Mouse (Mus musculus) G1E (cell line): ENCODE results near the gene 1110008L16Rik. TPM values are rescaled to one million over a fixed set of nuclear protein-coding genes. Genes with fewer than 3 reads are reported as not detected.
"Not testable (repeated sequence)": the region's sequence is repeated elsewhere in the genome, so short reads cannot be mapped to it uniquely, and the experiment has no call there.

ENCODE experiments used
- ATAC-seq: 2 replicates; pipeline ENCODE4 v1.8.0; 2016; ENCODE audit warnings: mild to moderate bottlenecking; ENCODE audit not compliant: insufficient number of reproducible peaks, poor library complexity, low FRiP score, severe bottlenecking; ENCODE audit errors: extremely low read depth
- DNase-seq: peaks from one replicate; pipeline ENCODE4 v3.0.0; 2012; ENCODE audit warnings: low spot score
- H3K27me3 ChIP-seq: 2 replicates; pipeline ENCODE4 v1.6.1; 2012; ENCODE audit warnings: mild to moderate bottlenecking, low read length, inconsistent platforms; ENCODE audit not compliant: insufficient read depth
- H3K36me3 ChIP-seq: replicated peaks from 2 replicates; pipeline ENCODE3; 2012; ENCODE audit warnings: mild to moderate bottlenecking, inconsistent platforms
- H3K4me1 ChIP-seq: 2 replicates; pipeline ENCODE4 v1.6.1; 2012; ENCODE audit warnings: low read depth, low read length, inconsistent platforms, mixed read lengths; ENCODE audit not compliant: insufficient read depth
- H3K4me3 ChIP-seq: 2 replicates; pipeline ENCODE4 v1.5.1; 2012; ENCODE audit warnings: low read depth, mild to moderate bottlenecking, inconsistent platforms, low read length, moderate library complexity, mixed read lengths
- H3K9me3 ChIP-seq: replicated peaks from 2 replicates; pipeline ENCODE4 v1.6.1; 2012; ENCODE audit warnings: inconsistent platforms
- CTCF ChIP-seq: IDR thresholded peaks from 2 replicates; pipeline ENCODE4 v1.5.1; 2012; ENCODE audit warnings: low read depth, low read length, inconsistent platforms, mixed read lengths
- GATA1 ChIP-seq: IDR thresholded peaks from 2 replicates; pipeline ENCODE4 v1.6.1; 2012; ENCODE audit warnings: borderline replicate concordance, low read length, inconsistent platforms, mixed read lengths
- GATA2 ChIP-seq: IDR thresholded peaks from 2 replicates; pipeline ENCODE4 v1.6.1; 2012; ENCODE audit warnings: low read depth, low read length, inconsistent platforms, borderline replicate concordance
- POLR2AphosphoS5 ChIP-seq: IDR thresholded peaks from 2 replicates; pipeline ENCODE4 v1.6.1; 2012; ENCODE audit warnings: low read depth, low read length, inconsistent platforms; ENCODE audit not compliant: insufficient replicate concordance
- TAL1 ChIP-seq: conservative IDR thresholded peaks from 2 replicates; pipeline ENCODE4 v1.6.1; 2012; ENCODE audit warnings: low read depth, low read length, inconsistent platforms, mixed read lengths
- polyA plus RNA-seq: library from polyadenylated mRNA; stranded (reverse); fragments of >175 nt; gene quantifications from 2 replicates; pipeline ENCODE4 v1.2.3, GENCODE M21; 2012
- total RNA-seq, 2 experiments: library from RNA; stranded (forward) in 1 of 2; stranded (reverse) in 1 of 2; fragments of 200-1000 nt in 1 of 2; fragments of >200 nt in 1 of 2; fragmentation: Nextera tagmentation in 1 of 2; gene quantifications; 2 replicates each; pipeline ENCODE4 v1.2.3; 2014 to 2017

The 1110008L16Rik gene
- total and polyA plus RNA-seq, 3 experiments, result 4.0 to 50.0 (median 40.4) TPM

- DNase-seq (peak; percentile 71), ATAC-seq (peak; percentile 55)
- Histone ChIP-seq H3K9me3 (no peaks in the 10 kb centered on the region), H3K4me1 (peaks cover 71% of the 10 kb centered on the region), H3K4me3 (no peak overlapping the region; the same call in 1 of the 2 replicates), H3K27me3 (no peaks in the 10 kb centered on the region), H3K36me3 (peaks cover 18% of the 10 kb centered on the region)
- TF ChIP-seq GATA2 (no peak), TAL1 (no peak), CTCF (0 out of 2 replicates have a peak, but pooled peaks have one; percentile 14)
Observed at GRCm38 (mm10) chr12:55388478-55388877, 89.1 kb downstream of the 1110008L16Rik start.

- no peaks in the 10 kb centered on the region for H3K9me3 ChIP-seq
- peak; percentile 67 for DNase-seq
- no peak for TF ChIP-seq TAL1
- TF ChIP-seq CTCF, result no peak
- TF ChIP-seq GATA2, result no peak
- TF ChIP-seq POLR2AphosphoS5, result no peak
- TF ChIP-seq GATA1, result no peak
- H3K4me3 ChIP-seq, result peak overlapping the region; percentile 10; the same call in 1 of the 2 replicates
- H3K36me3 ChIP-seq, result peaks cover 12% of the 10 kb centered on the region
- ATAC-seq, result peak; percentile 43; the same call in 1 of the 2 replicates
- no peaks in the 10 kb centered on the region for H3K27me3 ChIP-seq
- H3K4me1 ChIP-seq, result peaks cover 66% of the 10 kb centered on the region
Observed at GRCm38 (mm10) chr12:55389132-55390081, 90.0 kb downstream of the 1110008L16Rik start.

DNA sequence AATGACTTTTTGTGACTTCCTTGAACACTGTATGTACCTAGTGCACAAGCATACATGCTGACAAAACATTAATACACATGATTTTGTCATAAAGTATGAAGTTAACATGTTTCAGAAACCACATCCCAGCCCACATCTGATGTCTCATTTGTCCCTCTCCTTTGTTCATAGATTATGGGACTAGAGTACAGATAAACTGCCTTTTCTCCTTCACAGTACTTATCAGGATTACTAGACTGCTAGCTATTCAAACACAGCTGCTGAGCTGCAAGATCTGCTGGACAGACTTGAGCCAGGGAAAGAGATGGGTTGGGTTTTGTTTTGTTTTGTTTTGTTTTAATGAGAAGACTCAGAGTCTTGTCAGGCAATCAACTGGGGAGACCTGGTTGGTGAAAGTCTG is 92.7 kb downstream of the 1110008L16Rik start:
- Histone ChIP-seq H3K9me3 (no peaks in the 10 kb centered on the region), H3K36me3 (peaks cover 4% of the 10 kb centered on the region), H3K4me3 (no peak overlapping the region), H3K4me1 (peaks cover 51% of the 10 kb centered on the region), H3K27me3 (no peaks in the 10 kb centered on the region)
- TF ChIP-seq GATA2 (no peak), TAL1 (no peak), CTCF (no peak), GATA1 (no peak), POLR2AphosphoS5 (no peak)
- DNase-seq (no peak), ATAC-seq (no peak)

GRCm38 (mm10) chr12:55392733-55393577 is 93.6 kb downstream of the 1110008L16Rik start:
- DNase-seq (no peak), ATAC-seq (no peak)
- no peak for TF ChIP-seq POLR2AphosphoS5
- H3K36me3 ChIP-seq, result peaks cover 4% of the 10 kb centered on the region
- H3K4me1 ChIP-seq, result peaks cover 48% of the 10 kb centered on the region
- no peaks in the 10 kb centered on the region for H3K27me3 ChIP-seq
- H3K9me3 ChIP-seq, result no peaks in the 10 kb centered on the region
- H3K4me3 ChIP-seq, result no peak overlapping the region

GRCm38 (mm10) chr12:55395601-55396000 is 96.2 kb downstream of the 1110008L16Rik start:
- H3K36me3 ChIP-seq, H3K4me3 ChIP-seq, DNase-seq, ATAC-seq, H3K27me3 ChIP-seq, H3K9me3 ChIP-seq: not testable (repeated sequence)
- peaks cover 36% of the 10 kb centered on the region for H3K4me1 ChIP-seq

- H3K4me3 ChIP-seq, result no peak overlapping the region
- ATAC-seq (no peak), DNase-seq (no peak)
- H3K4me1 ChIP-seq, result peaks cover 35% of the 10 kb centered on the region
- H3K27me3 ChIP-seq, result no peaks in the 10 kb centered on the region
- H3K9me3 ChIP-seq, result no peaks in the 10 kb centered on the region
- TF ChIP-seq POLR2AphosphoS5 (no peak), GATA1 (no peak), CTCF (no peak), TAL1 (no peak), GATA2 (no peak)
- peaks cover 7% of the 10 kb centered on the region for H3K36me3 ChIP-seq
Observed at GRCm38 (mm10) chr12:55396536-55396935, 97.2 kb downstream of the 1110008L16Rik start.
